Mouse (Mus musculus) mouse embryonic stem cell (cell line): ENCODE measurements around the gene Slc36a3.

Source experiments
- in situ Hi-C, 2 experiments: fragments of 300-500 bp; cut with MboI; formaldehyde crosslinking; loops; 1 replicate in 1 of 2; 3 replicates in 1 of 2; pipeline ENCODE4 v1.14.3; 2019 to 2020; ENCODE audit warnings: low sequenced_read_pairs in 2 of 2, low pct_unique_long_range_greater_than_20kb in 1 of 2, mixed read lengths in 1 of 2; ENCODE audit not compliant: unreplicated experiment in 1 of 2

Gene Slc36a3

GRCm38 (mm10) chr11:55089892-55090291 lies 61.6 kb downstream of the Slc36a3 start:
- in situ Hi-C loops = no loop called here

DNA sequence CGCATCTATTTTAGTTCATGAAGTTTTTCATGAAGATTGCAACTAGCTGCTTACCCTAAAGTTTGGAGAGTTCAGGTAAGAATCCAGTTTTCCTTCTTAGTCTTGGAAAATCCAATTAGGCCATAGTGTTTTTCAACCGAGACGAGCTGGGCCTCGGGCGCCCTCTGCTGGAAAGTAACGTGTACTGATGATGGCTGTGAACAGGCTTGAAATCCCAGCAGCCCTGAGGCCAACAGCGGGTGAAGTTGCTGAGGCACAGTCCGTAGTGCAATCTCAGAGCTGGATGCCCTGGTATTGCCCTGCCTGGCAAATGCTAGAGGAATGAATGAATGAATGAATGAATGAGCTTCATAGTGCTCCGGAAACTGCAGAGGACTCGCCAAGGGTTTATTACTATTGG lies 64.5 kb downstream of the Slc36a3 start:
- in situ Hi-C loops = no loop called here

DNA sequence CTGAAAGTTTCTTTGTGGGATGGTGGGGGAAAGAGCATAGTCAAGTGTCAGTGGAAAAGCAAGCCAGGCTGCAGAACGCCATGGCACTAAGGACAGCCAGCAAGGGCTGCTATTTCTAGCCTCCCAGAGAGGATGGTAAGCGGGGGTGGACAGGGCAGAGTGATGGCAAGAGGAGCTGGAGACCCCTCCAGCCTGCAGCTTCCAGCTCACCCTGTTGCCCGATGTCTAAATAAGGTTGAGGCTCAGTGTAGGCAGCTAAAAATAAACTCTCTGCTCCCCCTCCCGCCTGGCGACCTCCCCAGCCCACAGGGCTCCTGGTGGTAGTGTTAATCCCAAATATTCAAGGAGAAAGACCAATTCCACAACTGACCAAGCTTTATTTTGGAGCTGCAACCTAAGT lies 66.1 kb downstream of the Slc36a3 start:
- in situ Hi-C loops = no loop called here

DNA sequence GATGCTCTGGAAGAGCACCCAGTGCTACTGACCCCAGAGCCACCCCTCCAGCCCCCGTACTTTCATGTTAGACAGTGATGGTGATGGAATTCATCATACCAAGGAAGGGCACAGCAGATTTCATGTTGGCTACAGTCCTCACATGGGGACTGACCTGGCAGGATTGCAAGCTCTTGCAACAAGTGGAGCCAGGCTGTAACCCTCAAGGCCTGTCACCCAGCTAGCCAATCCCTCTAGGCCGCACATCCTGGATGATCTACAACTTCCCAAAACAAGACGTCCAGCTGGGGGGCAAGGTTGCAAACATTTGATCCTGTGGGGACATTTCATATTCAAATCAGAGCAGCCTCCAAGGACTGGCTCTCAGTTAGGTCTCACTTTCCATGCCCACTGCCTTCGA lies 66.9 kb downstream of the Slc36a3 start:
- in situ Hi-C loops = no loop called here

DNA sequence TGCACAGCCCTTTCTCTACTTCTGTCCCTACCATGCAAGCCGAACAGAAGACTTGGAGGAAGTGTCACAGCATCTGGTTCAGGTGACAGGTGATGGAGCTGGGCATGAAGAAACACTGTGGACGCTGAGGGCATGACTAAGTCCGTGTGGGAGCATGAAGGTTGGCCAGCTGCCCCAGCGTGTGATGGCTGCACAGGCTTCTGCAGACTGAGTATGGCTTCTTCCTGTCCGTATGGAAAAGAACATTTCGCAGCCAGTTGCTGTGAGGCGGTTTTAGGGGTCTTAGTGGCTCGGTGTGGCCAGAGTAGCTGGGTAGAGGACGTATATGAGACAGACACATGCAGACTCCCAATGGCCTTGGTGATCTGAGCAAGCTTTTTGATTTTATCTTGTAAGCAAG lies 70.3 kb downstream of the Slc36a3 start:
- in situ Hi-C loops = no loop called here

DNA sequence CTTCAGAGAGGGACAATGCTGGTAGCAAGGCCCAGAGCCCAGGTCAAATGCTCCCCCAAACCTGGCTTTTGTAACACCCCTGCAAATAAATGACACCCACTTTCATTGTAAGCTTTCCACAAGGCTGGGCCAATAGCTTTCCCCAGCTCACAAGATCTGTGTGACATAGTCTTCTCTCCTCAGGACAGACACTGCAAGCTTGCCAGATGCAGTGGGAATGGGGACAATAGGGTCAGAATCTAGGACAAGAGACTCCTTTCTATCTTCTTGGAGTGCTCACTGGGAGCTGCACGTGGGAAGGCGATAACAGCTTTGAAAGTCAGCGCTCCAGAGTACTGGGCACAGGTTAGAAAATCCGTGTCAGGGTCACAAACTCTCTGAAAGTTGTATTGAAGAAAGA lies 72.3 kb downstream of the Slc36a3 start:
- in situ Hi-C loops = no loop called here

- in situ Hi-C loops = no loop called here
Observed at GRCm38 (mm10) chr11:55078502-55078901, 73.0 kb downstream of the Slc36a3 start.

DNA sequence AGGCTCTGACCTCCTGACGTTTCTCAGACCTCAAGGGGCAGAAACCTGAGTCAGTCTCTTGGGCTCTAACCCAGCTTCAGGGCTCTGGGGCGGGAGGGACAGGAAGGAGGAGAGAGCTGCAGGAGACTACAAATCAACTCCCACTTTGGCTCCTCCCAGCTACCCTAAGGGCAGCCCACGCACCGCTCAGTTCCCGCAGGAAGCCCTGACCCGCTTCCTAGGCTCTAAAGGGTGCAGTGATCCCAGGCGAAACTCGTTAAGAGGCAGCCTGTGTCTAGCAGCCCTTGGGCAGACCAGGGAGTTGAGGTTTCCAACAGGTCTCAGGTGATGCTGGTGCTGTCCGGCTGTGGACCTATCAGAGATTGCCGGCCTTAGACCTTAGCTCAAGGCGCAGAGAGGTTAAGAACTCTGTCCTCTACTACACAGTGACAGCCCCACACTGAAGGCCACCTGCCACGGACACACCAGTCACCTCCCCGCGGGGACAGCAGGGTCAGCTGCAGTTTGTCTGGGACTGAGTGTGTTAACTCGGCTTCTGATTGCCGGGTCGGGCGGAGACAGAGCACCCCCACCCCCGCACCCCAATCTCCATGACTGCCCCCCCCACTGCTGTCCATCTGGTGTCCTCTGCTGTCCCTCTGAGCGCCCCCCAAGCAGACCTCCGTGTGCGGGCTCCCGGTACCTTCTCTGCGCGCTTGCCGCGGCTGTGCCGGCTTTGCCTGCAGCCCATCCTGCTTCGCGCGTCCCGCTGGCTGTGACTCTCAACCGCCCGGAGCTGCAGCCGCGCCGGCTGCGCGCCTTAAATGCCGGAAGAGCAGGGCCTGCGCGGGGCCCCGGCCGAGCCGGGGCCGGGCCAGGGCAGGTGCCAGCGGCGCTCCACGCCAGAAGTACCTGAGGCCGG lies 73.9 kb downstream of the Slc36a3 start, which contains the start of gene Ccdc69:
Ccdc69 (minus strand) TSS at position 801 of the 901 bp plus-strand sequence.
- in situ Hi-C loops = no loop called here

- in situ Hi-C loops = no loop called here
Observed at GRCm38 (mm10) chr11:55076234-55076633, 75.3 kb downstream of the Slc36a3 start.

DNA sequence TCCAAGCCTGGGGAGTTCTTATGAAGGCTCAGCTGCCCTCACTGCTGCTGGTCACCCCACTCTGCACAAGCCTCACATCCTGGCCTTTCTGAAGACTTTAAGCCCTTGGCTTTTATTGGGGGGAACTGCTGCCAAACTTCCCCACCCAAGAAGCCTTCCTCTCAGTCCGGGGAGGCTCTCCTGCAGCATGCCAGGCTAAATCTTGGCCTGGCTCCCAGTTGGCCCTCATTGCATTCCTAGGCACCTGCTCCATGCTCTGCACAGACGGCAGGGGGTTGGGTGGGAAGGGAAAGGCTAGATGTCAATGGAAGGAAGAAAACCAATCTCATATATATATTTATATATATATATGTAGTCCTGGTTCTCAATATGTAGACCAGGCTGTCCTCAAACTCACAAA lies 75.9 kb downstream of the Slc36a3 start:
- in situ Hi-C loops = no loop called here
